Mouse (Mus musculus) forelimb bud, embryonic 11.5 days (tissue): ENCODE measurements around the gene Kazald1.

Experiments used
- DNase-seq: peaks from one replicate; pipeline ENCODE4 v3.0.0-alpha.2; 2012; ENCODE audit warnings: low read depth, low spot score

Gene Kazald1

GRCm38 (mm10) chr19:45048644-45049365, 26.2 kb upstream of the Kazald1 start:
- no peak for DNase-seq

- DNase-seq = no peak
Observed at GRCm38 (mm10) chr19:45049523-45049922, 25.5 kb upstream of the Kazald1 start.

GRCm38 (mm10) chr19:45053451-45053850, 21.6 kb upstream of the Kazald1 start:
- no peak for DNase-seq

DNA sequence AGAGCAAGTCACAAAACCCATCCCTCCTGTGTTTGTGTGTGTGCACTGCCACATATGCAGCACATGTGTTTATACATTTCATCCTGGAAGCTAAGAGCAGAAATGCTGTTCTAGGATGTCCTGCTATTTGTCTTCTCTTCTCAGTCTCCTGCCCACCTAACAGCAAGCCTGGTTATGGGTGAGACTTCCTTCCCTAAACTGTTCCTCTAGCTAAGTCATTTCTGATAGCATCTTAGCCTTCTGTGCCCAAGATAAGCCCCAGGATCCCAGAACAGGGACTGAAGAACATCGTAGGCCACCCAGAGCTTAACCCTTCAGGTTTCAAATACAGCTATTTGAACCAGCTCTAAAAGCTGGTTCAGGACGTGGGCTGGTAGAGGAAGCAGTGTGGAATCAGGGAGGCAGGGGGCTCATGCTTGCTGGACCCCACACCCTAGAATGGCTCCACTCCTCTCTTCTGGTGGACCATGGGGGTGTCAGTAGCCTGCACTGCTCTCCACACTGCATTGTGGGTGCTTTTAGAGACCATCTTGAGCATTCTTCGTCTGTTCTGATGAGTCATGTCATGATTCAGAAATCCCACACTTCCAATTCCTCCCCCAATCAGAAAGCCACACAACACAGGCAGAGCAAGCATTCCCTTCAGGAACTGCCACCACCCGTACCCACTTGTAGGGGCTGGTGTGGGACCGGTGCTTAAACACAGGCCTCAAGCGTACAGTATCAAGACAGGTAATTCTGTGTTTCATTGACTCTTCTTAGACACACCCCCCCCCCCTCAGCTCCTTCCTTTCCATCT, 19.9 kb upstream of the Kazald1 start:
- no peak for DNase-seq

DNA sequence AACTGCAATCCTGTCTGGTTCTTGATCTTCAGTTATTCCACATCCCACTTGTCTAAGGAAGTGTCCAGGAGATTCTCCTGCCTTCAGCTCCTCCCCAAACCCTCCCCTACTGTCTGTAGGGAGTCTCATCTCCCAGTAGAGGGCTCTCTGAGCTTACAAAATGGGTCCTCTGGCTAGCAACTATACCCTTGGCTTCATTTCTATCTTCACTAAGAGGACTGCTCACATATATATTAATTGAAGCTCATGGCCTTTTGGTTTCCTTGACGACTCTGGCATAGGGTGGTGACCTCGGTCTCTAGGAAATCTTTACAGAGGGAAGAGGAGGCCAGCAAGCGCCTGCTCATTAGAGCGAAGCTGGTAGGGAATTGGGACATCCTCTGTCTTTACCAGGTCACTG, 18.7 kb upstream of the Kazald1 start:
- DNase-seq = no peak

- no peak for DNase-seq
Observed at GRCm38 (mm10) chr19:45056908-45057698, 17.9 kb upstream of the Kazald1 start.

DNA sequence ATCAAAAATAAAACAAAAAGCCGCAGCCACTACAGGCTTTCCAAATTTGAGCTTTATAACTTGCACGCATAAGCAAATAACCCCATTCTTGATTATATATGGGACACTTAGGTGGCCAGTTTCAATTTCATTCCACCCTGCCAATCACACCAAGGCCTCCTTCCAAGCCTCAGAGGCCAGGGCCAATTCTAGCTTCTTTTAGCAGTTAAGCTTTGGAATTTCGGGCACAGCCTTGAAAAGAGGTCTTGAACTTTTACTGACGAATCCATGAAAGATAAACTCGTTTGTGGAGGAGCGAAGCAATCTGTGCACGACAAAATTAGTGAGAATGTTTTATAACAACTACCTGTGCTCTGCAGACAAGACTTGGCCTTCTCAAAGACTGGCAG, 17.3 kb upstream of the Kazald1 start:
- no peak for DNase-seq

DNA sequence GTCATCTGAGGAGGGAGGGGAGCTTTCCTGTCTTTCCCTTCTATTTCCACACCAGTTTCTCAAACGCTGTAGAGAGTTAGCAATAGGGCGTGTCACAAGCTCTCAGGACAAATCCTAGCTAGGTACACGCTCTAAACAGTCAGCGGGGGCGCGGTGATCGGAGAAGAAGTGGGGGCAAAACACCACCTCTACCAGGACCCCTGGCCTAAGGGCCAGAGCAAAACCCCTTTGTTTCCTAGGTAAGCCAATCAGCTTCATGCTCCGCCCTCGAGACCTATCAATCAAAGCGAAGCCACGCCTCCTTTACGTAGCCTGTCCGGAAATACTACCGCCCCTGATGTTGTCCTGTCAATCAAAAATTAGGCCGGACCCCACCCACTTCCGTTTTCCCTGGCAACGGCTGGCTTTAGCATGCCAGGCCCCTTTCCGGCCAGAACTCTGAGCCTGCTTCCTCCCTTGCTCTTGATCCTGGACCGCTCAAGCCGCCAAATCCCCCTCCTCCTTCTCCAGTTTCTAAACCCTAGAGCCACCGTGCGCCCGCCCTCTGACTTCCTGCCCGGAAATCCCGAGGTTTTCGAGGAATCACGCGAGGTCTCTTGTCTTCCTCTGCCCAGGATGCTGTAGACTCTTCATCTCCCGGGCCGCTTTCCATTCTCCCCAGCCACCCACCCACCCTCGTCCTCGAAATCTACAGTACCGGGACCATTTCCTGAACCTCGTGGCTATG, 16.8 kb upstream of the Kazald1 start:
- peak; percentile 99 for DNase-seq

DNA sequence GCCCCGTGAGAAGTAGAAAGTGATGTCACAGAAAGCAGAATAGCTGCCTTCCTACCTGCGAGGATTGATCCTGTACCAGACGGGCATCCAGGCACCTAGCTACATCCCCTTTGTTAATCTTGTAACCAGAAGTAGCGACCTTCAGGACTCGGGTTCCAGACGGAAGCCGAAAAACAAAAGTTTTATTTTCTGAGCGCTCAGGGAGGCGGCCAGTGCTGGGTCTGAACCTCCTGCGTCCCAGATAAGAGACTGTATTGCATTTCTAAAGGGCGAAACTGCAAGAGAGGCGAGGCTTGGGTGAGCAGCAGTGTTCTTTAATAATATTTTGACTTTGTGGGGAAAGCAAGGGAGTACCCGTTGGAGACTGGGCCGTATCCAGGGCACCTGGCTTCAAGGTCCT, 16.2 kb upstream of the Kazald1 start:
- DNase-seq = no peak

DNA sequence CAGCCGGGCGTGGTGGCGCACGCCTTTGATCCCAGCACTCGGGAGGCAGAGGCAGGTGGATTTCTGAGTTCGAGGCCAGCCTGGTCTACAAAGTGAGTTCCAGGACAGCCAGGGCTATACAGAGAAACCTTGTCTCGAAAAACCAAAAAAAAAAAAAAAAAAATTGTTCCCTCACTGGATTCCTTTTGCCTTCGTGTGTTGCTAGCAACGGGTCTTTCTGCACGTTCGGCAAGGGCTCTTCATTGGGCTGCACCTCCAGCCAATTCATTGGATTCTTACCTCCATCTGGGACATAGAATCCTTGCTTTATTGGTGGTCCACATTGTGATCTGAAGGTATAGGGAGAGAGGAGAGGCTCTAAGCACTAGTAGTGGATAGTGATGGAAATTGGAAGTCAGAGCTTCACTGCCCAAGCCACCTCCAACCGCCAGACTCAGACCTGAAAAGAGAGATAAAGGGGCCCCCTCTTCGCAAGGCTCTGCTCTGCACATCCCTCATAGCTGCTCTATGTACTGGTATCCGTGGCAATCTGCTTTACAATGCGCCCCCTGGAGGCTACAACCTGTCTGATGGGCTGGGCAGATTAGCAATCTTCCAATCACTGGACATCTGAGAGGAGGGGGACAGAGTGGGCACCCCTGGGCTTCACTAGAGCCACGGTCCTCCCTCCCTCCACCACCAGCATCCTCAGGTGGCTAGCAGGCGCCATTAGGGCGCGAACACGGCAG, 11.3 kb upstream of the Kazald1 start:
- no peak for DNase-seq

DNA sequence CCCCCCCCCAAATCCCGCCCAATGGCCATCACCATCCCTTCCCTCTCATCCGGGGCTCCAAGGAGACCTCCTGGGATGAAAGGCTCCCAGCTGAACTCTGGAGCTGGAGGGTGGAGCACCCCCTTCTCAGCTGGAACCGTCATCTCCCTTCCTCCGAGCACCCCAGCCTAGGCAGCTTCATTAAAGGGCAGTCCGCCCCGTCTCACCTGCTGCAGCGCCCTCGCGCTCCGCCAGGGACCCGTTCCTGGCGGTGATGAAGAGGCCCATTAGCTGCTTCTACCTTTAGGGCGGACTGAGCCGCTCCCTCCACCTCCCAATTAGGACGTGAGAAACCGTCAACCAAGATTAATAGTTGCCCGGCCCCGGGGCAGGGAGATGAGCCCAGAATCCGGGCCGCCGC, 9.8 kb upstream of the Kazald1 start:
- DNase-seq = no peak

DNA sequence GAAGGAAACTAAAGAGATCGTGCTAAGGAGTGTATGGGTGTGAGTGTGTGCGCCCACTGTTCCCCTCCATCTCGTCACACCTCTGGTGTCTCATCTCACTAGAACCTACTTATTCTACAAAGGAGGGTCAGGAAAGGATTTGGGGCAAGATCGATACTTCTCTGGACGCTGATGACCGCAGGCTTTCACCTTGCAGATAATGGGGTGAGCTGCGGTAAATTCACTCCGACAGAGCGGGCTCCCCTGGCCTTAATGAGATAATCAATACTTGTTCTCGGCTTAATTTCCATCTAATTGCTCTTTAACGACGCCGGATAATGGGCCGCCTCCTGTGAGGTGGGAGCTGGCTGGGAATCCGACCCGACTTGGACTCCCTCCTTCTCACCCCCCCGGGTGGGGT, 7.9 kb upstream of the Kazald1 start:
- DNase-seq = no peak

DNA sequence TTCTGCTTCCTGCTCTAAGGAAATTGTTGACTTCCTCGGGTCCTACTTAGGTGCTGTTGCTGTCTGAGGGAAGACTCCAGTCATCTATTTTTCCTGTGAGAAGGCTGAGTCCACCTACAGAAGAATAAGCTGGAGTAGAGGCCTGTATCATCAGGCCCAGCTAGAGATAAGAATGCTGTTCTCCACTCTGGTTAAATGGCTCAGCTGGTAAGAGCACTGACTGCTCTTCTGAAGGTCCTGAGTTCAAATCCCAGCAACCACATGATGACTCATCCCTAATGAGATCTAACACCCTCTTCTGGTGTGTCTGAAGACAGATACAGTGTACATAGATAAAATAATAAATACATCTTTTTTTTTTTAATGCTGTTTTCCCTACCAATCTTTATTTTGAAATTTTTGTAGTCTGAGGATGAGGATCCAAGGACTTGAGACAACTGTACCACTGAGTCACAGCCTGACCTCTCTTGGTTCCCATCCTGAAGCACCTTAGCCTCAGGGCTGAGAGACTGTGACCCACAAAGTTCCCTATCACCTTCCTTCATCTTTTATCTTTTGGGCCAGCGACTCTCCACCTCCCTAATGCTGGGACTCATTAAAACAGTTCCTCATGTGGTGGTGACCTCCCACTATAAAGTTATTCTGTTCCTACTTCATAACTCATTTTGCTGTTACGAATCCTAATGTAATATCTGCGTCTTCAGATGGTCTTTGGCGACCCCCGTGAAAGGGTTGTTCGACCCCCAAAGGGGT, 7.1 kb upstream of the Kazald1 start:
- DNase-seq = no peak

DNA sequence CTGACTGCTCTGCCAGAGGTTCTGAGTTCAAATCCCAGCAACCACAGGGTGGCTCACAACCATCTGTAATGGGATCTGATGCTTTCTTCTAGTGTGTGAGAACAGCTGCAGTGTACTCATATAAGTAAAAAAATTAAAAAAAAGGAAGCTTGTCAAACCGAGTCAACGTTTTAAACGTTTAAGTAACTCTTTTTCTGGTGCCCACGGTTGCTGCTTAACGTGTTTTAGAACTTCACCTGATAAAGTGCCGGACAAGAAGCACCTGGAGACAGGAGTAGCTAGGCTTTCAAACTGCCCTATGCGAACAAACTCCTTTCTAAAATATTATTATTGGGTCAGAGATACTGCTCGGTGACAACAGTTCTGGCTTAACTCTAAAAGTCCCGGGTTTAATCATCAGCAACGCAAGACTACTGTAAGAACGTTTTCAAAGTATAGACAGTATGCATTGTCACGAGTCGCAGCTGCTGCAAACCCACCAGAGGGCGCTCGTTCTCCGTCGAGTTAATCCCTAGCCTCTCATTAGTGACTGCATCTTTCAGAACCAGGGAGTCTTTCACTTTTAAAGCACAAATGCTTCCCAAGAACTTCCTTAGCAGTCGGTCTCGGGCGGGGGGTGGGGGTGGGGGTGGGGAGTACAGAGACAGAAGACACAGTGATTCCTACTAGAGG, 1.0 kb upstream of the Kazald1 start:
- peak; percentile 84 for DNase-seq

DNA sequence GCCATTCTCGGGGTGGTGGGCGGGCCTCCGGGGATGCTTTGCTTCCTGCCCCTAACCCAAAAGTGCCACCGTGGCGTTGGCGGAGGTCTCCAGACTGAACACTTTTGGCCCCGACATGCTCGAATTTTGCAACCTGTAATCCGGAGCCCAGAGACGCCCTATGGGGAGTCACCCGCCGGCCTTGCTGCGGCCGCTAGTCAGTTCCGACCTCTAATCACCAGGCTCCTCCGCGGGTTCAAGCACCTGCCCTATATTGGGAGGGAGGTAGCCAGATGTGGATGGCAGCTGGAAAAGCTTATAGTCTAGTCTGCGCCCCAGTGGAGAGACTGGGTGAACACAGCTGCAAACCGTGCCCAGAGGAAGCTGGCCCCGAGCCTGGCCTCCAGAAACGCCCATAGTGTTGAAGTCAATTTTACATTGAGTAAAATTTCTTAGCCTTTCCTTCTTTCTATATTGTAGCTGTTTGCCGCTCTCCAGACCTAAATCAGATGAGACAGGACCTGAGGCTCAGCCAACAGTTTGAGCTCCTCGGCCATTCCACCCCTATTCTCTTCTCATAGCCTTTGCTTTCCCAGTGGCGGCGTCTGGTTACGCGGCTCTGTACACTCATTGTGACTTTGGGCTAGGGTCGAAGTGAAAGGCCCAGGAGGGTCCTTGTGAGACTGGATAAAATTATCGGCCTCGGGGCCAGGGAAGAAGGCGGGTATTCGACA, 438 bp downstream of the Kazald1 start:
- DNase-seq = no peak

DNA sequence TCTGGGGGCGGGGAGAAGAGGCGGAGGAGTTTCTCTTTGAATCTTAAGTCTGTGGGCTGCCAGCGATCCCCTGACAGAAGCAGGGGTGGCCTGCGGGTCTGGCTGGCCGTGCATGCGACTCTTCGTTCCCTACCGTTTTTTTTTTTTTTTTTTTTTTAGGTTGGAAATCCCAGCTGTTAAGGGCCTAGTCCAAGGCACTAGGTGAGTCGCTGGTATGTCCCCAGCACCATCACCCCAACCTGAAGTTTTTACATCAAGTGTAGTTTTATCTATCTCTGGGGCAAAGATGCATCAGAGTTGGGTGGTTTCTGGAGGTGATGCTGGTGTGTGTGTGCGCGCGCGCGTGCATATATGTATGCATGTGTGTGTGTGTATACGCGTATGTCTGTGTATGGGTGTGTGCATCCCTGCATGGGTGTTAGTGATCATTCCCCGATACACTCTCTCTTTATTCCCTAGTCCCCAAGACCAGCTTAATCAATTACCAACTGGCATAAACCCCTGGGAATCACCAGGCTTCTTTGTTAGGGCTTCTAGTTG, 1.1 kb downstream of the Kazald1 start:
- DNase-seq = no peak

GRCm38 (mm10) chr19:45076586-45077510, 1.8 kb downstream of the Kazald1 start:
- DNase-seq = no peak
